Mouse (Mus musculus): ENCODE results near the gene Cnot3.

- no peak for TF ChIP-seq CTCF (IDR thresholded peaks at IDR 0.05; ENCODE audit: low read depth)
- no peak for TF ChIP-seq EP300 (IDR thresholded peaks at IDR 0.05; ENCODE audit: low read depth)
Measured at GRCm38 (mm10) chr7:3656966-3657365, 11.9 kb downstream of the Cnot3 start.

Data from liver, embryonic 14.5 days (tissue).